Mouse (Mus musculus): ENCODE measurements at regions not wholly inside any gene's neighbourhood (a gene's known extent, or its start where the extent isn't known, plus 50 kb on each side); places are given as distances from the start of the nearest gene placed in this dataset.
"Not testable (repeated sequence)": the region's sequence is repeated elsewhere in the genome, so short reads cannot be mapped to it uniquely, and the experiment has no call there.

DNA sequence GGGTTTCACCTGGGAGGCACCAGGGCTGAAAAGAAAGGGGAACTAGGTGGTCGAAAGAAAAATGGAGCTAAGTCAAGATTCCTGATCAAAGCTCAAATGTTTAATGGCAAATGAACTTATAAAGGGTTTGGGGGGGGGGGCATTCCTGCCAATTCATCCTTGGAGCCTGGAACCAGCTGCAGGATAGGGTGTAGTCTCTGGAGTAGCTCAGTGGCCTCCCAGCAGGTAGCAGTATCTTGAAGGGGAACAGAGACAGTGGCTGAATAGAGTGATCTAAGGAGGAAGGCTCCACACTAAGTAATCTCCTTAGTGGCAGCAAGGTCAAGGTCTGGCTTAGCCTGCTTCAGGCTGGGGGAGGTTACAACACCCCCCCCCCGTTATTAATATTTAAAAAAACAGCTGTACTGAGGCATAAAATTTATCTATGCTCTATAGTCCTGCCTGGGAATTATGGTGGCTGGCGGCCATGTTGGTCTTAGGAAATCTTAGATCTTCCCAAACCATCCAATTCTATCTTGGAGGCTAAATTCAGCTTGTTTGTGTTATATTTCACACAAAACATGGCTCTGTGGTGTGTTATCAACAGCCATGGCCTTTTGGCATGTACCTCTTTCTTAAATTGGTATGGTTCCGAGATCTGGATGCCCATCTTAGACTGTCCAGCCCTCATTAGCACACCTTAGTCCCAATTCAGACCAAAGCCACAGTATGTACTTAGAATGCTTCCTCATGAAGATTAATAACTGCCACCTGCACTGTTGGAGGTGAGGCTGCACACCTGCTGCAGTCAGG is 528.7 kb upstream of the Kcnd2 start:
- not testable (repeated sequence) for H3K27me3 ChIP-seq, H3K9me3 ChIP-seq
- WGBS: 65% methylated on average over 4 of the region's 4 CpGs

DNA sequence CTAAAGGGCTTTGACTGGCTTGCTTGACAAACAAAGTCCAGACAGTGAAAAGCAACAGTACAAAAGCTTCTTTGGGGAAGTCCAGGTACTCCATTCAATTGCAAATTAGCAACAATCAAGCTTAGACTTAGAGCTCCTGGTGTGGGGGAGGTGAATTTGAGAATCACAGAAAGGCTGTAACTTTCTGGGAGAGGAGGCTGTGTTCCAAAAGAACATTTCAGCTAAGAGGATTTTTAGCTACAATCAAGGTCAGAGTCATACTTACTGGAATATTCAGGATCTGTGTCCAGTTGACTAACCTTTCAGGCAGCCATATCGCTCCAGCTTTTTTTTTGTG is 528.1 kb upstream of the Kcnd2 start:
- H3K4me1 ChIP-seq (replicated peaks): not testable (repeated sequence)
- 19% methylated on average over 1 of the region's 1 CpGs for WGBS

More for the DNA sequence above, 528.7 kb upstream of the Kcnd2 start:
- not testable (repeated sequence) for H3K4me1 ChIP-seq (replicated peaks); H3K27ac ChIP-seq; H3K4me3 ChIP-seq (replicated peaks); H3K36me3 ChIP-seq; H3K4me2 ChIP-seq (replicated peaks); ATAC-seq; H3K9ac ChIP-seq (replicated peaks)

DNA sequence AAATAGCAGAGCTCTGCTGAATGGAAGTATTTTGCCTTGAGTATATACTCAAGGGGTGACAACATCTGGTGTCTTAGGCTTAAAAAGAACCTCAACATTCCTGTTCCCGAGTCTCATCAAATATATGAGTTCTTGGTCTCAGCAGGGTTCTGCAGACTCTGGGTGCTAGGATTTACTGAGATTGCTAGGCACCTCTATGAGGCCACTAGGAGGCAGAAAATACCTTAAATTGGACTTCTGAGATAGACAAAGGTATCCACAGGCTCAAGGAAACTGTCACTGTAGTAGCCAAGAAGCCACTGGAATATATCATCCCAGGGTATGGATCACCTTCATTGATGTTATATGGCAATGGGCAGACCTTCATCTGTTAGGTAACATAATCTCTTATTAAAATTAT is 489.4 kb upstream of the Kcnd2 start:
- WGBS: 78% methylated on average over 1 of the region's 1 CpGs
- Histone ChIP-seq H3K27ac (no peak overlapping the region), H3K4me1 (replicated peaks) (no peaks in the 10 kb centered on the region), H3K4me2 (replicated peaks) (no peak overlapping the region), H3K27me3 (no peaks in the 10 kb centered on the region), H3K9ac (replicated peaks) (no peak overlapping the region), H3K36me3 (no peaks in the 10 kb centered on the region), H3K4me3 (replicated peaks) (no peak overlapping the region), H3K9me3 (no peaks in the 10 kb centered on the region)
- ATAC-seq: no peak

More for the DNA sequence above, 528.1 kb upstream of the Kcnd2 start:
- not testable (repeated sequence) for H3K4me3 ChIP-seq (replicated peaks); H3K27ac ChIP-seq; H3K36me3 ChIP-seq; H3K4me2 ChIP-seq (replicated peaks); H3K9me3 ChIP-seq; H3K27me3 ChIP-seq; H3K9ac ChIP-seq (replicated peaks); ATAC-seq

DNA sequence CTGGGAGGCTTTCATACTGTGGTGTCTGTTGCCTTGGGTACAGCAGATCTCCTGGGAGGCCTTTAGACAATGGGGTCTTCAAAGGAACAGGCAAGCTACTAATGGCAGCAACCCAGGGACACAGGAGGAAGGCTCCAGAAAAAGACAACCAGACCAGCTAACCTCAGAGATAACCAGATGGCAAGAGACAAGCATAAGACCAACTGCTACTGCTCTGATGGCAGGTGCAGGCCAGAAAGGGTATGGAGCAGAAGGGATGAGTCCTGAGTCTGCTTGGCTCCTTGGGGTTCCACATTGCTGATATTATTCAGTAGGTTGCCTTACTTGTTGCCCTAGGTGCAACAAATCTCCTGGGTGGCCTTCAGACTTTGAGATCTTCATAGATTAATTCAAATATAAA is 476.2 kb upstream of the Kcnd2 start:
- no peak overlapping the region for H3K9ac ChIP-seq (replicated peaks)
- no peak for ATAC-seq
- H3K27ac ChIP-seq: no peak overlapping the region
- no peak overlapping the region for H3K4me2 ChIP-seq (replicated peaks)
- no peaks in the 10 kb centered on the region for H3K36me3 ChIP-seq
- H3K4me3 ChIP-seq (replicated peaks): no peak overlapping the region
- no peaks in the 10 kb centered on the region for H3K4me1 ChIP-seq (replicated peaks)
- peaks cover 20% of the 10 kb centered on the region; the same call in 1 of the 2 replicates for H3K9me3 ChIP-seq
- no peaks in the 10 kb centered on the region for H3K27me3 ChIP-seq

DNA sequence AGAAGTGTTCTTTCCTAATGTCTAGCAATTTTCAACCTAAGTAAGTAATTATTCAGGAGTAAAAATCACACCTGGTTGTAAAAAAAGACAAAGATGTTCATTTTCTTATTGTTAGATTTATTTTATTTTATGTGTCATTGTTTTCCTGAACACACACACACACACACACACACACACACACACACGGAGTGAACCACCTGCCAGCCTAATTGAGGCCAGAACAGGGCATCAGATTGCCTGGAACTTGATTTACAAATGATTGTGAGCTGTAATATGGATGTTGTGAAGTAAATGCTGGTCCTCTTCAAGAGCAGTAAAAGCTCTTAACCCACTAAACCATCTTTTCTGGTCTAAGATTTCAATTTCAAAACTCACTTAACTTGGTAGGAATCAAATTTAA is 474.9 kb upstream of the Kcnd2 start:
- Histone ChIP-seq H3K4me3 (replicated peaks) (no peak overlapping the region), H3K27ac (no peak overlapping the region), H3K9ac (replicated peaks) (no peak overlapping the region), H3K4me1 (replicated peaks) (no peaks in the 10 kb centered on the region), H3K27me3 (no peaks in the 10 kb centered on the region), H3K9me3 (peaks cover 20% of the 10 kb centered on the region; the same call in 1 of the 2 replicates), H3K4me2 (replicated peaks) (no peak overlapping the region), H3K36me3 (no peaks in the 10 kb centered on the region)
- ATAC-seq: no peak
- WGBS: 62% methylated on average over 1 of the region's 1 CpGs

DNA sequence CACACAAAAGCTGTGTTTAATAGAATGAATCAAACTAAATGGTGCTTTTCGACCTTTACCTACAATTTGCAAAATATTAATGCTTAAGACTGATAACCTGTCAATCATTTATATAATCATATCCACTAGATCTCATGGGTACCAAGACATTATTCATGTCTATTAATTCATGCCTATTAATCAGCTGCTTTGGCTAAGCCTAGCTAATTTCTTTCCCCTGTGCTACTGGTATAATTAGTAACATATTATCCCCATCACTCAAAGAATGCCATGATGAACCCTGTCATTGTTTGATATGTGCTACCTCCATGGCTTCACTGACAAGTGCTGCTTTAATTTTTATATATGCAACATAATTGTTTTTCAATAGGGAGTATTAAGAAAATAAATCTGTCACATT is 474.1 kb upstream of the Kcnd2 start:
- ATAC-seq: no peak; the same call in 1 of the 2 replicates
- Histone ChIP-seq H3K27me3 (no peaks in the 10 kb centered on the region), H3K4me2 (replicated peaks) (no peak overlapping the region), H3K4me1 (replicated peaks) (no peaks in the 10 kb centered on the region), H3K4me3 (replicated peaks) (no peak overlapping the region), H3K9ac (replicated peaks) (no peak overlapping the region), H3K27ac (no peak overlapping the region), H3K9me3 (peaks cover 16% of the 10 kb centered on the region; the same call in 1 of the 2 replicates), H3K36me3 (no peaks in the 10 kb centered on the region)
- WGBS: 63% methylated on average over 1 of the region's 1 CpGs

DNA sequence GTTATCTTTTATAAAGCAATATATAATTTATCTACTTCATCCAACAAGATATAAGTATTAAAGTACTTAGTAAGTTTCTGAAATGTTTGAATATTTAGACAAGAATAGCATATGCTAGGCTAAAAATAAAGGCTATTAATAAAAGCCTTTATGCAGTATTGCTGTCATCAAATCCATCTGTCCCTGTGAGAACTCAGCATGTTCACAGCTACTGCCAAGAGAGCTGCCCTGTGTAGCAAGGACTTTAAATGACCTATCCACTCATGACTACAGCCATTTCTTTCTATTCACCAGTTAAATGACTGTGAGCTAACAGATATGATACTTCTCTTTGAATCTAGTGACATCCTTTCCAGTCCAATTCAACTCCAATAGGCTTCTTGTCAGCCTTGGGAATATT is 458.1 kb upstream of the Kcnd2 start:
- H3K9me3 ChIP-seq: no peaks in the 10 kb centered on the region
- H3K36me3 ChIP-seq: no peaks in the 10 kb centered on the region
- H3K9ac ChIP-seq (replicated peaks): no peak overlapping the region
- H3K27me3 ChIP-seq: no peaks in the 10 kb centered on the region
- H3K4me3 ChIP-seq (replicated peaks): no peak overlapping the region
- no peaks in the 10 kb centered on the region for H3K4me1 ChIP-seq (replicated peaks)
- no peak overlapping the region for H3K27ac ChIP-seq
- ATAC-seq: no peak
- H3K4me2 ChIP-seq (replicated peaks): no peak overlapping the region

DNA sequence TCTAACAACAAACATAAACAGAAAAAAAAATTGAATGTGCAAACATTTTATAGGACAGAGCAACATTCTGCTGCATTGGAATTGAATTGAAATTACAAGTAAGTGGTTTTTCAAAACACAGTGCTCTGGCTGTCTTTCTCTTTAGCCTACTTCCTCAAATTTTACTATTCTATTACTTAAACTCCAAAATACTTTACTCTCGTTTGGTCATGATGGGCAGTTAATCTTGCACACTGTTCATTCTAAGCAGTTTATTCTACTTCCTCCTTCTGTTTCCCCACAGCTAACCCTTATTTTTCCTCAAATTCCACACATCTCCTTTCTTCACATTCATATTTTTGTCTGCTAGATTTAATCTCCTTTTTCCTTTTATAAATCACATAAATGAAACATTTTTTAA is 454.0 kb upstream of the Kcnd2 start:
- Histone ChIP-seq H3K9me3 (no peaks in the 10 kb centered on the region), H3K27ac (no peak overlapping the region), H3K4me1 (replicated peaks) (no peaks in the 10 kb centered on the region), H3K36me3 (no peaks in the 10 kb centered on the region), H3K4me2 (replicated peaks) (no peak overlapping the region), H3K9ac (replicated peaks) (no peak overlapping the region), H3K27me3 (no peaks in the 10 kb centered on the region), H3K4me3 (replicated peaks) (no peak overlapping the region)
- no peak for ATAC-seq
- WGBS: 94% methylated on average over 1 of the region's 1 CpGs

DNA sequence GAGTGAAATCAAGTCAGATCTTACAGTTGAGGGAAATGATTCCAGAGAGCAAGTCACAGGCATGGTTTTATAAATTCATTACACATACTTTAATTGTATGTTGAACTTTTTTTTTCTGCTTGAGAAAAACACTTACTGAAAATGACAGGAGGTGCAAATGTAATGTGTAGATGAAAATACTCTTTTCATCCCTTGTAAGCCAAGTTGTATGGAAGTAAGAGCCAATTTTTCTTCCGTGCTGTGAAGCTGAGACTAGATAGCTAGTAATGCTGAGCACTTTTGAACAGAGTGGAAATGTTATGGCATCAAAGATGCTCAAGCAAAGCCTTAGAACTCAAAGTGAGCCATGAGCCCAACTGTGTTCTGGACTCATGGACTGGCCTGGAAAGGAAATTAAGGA is 439.4 kb upstream of the Kcnd2 start:
- WGBS: 76% methylated on average over 1 of the region's 1 CpGs
- H3K4me2 ChIP-seq (replicated peaks): no peak overlapping the region
- H3K4me3 ChIP-seq (replicated peaks): no peak overlapping the region
- H3K36me3 ChIP-seq: no peaks in the 10 kb centered on the region
- no peak overlapping the region for H3K9ac ChIP-seq (replicated peaks)
- no peaks in the 10 kb centered on the region for H3K4me1 ChIP-seq (replicated peaks)
- H3K27ac ChIP-seq: no peak overlapping the region
- ATAC-seq: no peak
- H3K27me3 ChIP-seq: no peaks in the 10 kb centered on the region
- H3K9me3 ChIP-seq: no peaks in the 10 kb centered on the region

All from midbrain, embryonic 13.5 days (tissue).